Mouse (Mus musculus): ENCODE data around the gene Rhoh. TPM values are rescaled to one million over a fixed set of nuclear protein-coding genes. Genes with fewer than 3 reads are reported as not detected.

The Rhoh gene
- 0.70 and 1.0 TPM in 2 replicates for polyA plus RNA-seq (2012; rRNA removed)

DNA sequence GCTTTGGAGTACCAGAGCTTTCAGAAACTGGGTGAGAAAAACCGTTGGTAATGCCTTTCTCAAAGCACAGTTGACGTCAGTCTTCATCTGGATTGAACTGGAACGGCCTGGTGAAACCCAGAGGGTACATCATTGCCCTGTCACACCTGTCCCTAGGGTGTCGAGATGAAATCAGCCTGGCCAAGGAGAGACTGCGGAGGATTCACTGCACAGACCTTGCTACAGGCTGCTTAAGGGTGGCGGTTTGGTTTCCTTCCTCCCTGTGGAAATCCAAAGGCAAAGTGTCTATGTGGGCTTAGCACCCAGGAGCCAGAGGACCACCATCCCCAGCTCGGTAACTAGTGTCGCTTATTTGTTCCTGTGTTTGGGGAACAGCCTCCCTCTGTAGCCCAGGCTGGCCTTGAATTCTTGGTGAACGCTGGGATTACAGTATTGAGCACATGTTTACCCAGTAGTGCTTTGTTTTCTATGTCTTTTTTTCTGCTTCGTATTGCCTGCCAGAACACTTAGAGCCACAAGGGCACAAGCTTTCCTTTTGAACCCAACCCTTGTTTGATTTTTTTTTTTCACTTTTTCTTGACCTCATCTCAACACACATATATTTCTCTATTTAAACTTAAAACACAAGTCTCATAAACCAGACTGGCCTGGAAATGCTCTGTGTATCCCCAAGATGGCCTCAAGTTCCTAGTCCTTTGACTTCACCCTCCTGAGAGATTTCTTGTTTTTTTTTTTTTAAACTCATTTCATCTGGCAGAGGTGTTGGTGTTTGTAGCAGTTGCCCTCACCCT, at the start of gene Rhoh:
TSS of gene Rhoh (plus strand) at position 60 of the 791 bp plus-strand sequence.
- DNase-seq (ENCODE audit: low read depth) = no peak

DNA sequence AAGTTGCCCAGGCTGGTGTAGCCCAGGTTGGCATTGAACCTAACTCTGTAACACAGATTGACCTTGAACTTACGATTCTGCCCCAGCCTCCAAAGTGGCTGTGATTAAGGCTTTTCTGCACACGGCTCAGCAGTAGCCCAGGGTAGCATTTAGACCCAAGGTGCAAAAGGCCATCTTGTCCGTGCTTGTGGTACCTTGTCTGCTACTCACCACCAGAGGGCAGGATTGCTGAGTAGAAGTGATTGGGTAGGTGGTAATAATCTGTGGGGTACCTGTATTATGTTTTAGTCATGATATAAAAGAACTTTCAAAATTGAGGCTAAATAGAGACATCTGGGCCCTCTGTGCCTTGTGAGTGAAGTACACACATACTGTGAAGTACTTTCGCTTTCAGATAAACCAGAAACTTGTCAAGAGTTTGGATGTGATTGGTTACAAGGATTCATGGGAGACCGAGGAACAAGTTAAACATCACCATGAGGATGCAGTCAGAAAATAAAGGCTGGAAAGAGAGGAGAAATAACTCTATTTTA, 37.3 kb upstream of the Rhoh start:
- no peak for DNase-seq (ENCODE audit: low read depth)

DNA sequence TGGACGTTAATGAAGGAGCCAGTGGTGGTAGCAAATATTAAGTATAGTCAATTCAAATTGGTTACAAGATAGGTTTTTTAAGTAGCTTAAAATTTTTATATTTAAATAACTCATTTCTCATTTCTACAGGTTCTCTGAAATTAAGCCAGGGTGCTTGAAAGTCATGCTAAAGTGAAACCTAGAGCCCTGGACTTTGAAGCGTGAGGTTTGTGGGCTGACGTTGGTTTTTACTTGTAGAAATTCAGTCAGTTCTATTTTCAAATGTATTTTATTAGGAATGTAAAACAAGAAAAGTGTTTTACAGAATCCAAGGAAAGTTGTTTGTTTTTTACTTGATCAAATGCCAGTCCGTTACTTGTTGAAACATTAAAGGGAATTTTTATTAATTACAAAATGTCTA, 34.5 kb upstream of the Rhoh start:
- DNase-seq (ENCODE audit: low read depth) = no peak

DNA sequence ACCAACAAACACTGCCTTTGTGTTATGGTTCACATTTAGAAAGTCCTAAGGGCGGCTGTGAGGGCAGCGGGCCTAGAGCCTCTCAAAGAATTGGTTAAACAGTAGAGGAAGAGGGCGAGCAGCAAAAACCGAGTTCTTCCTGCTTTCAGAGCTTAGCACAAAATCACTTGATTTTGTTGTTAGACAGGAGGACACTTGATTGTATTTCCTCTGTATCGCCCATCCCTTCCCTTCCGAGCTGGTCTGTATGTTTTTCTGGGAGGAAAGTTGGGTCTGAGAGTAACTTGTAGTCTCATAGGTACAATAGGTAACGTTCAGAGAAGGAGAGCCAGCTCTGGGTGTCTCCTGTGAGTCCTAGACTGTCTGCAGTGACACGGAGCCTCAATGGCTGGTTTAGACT, 33.9 kb upstream of the Rhoh start:
- no peak for DNase-seq (ENCODE audit: low read depth)

DNA sequence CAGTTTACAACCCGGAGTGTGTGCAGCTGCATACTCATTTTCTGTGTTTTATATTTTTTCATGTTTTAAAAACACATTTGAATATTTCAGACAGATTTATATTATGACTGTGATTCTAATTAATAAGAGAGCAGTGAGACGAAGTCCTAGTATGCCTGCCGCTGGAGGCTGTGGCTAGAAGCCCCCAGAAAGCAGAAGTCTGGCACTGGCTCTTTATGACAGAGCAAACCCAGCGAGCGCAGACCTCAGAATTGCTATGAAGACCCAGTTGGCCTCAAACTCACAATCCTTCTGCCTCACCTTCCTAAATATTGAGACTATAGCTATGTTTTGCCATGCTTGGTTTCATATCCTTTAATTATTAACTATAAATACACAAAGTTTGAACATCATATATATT, 32.8 kb upstream of the Rhoh start:
- DNase-seq (ENCODE audit: low read depth) = no peak

DNA sequence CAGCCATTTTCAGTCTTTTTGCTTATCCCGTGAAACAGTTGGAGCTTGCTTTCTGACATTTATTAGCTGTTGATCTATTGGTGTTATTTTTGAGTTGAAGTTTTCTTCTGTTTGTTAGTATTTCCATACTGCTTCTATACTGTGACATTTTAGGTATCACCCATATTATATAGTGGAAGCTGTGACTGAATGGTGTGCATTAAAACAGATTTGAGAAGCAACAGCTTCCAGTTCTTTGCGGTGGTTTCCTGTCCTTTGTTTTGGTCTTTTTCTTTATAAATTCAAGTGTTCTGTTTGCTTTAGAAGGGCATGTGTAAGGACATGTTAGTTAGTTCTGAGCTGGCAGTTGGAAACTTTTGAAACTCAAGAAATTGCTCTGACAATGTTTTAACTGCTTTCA, 32.0 kb upstream of the Rhoh start:
- no peak for DNase-seq (ENCODE audit: low read depth)

DNA sequence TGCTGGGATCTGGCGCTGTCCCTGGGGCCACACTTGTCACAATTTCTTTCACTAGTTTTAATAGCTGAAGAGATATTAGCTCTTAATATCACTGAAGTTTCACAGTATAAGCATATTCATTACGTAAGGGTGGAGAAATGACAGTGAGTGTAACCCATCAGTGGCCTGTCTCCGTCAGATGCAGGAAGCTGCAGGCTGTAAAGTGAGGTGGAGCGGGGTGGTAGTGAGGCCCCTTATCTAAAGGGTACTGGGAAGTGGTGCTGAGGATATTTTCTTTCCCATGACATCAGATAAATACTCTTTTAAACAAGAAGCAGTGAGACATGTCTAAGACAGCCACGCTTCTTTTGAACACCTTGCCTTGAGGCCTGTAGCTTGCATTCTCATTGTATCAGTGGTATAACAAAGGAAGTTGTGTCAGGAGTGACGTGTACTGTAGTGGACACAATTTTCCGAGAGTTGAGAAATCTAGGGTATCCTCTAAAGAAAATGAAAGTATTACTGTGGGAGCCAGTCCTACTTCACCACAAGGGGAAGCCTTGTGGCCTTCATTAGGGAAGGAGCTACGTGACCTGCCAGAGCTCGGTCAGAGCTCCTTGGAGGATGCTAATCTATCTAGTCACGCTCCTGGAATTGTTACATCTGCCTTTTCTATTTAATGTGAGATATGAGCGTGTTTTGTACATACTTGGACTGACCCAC, 28.9 kb upstream of the Rhoh start:
- DNase-seq (ENCODE audit: low read depth) = no peak

DNA sequence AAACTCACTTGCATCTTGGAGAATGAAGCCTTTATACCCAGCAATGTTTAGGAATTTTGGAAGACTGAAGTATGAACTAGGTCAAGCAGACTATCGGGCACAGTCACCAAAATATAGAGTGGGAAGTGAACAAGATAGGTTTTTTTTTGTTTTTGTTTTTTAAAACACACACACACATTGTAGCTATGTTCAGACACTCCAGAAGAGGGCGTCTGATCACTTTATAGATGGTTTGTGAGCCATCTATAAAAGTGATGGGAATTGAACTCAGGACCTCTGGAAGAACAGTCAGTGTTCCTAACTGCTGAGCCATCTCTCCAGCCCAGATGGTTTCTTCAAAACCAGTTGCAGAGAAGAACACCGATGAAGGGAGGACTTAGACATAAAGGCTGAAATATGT, 27.9 kb upstream of the Rhoh start:
- DNase-seq (ENCODE audit: low read depth) = no peak

DNA sequence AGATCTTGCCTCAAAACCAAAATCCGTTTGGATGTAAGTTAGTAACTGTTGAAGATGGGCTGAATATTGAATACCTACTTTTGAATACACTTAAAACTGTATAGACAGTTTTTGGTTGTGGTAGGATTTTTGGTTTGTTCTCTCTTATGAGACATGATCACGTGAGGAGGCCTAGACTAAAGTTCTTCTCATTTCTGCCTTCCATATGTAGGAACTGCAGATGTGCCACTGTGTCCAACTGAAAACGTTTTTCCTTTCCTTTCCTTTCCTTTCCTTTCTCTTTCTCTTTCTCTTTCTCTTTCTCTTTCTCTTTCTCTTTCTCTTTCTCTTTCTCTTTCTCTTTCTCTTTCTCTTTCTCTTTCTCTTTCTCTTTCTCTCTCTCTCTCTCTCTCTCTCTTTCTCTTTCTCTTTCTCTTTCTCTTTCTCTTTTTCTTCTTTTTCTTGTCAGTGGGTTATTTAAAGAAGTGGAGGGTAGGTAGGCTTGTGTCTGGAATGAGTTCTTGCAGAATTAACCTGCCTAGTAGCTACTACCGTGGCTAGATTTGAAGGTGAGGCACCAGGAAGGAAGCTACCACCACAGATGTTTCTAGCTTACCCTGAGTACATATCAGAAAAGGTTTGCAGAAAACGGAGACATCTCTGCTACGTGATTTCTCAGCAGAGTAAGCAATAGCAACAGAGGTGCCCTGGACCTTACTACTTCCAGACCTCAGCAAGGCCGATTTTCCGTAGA, 27.1 kb upstream of the Rhoh start:
- no peak for DNase-seq (ENCODE audit: low read depth)

DNA sequence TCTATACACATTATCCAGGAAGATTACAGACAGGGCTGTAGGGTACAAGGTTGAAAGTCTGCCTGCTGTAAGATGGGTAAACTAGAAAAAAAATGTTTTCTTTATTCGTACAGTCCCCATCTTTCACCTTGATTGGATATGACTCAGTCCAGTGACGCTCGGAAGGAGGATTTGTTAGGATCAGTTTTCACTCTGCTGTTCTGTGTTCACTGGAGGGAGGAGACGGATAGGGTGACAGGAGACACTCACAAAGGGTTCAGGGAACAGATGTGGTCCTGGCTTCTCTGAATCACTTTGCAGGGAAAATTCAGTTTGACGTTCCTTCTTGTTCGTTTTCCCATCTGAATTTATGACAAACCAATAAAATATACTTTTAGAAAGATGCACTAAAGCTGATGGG, 23.0 kb upstream of the Rhoh start:
- no peak for DNase-seq (ENCODE audit: low read depth)

DNA sequence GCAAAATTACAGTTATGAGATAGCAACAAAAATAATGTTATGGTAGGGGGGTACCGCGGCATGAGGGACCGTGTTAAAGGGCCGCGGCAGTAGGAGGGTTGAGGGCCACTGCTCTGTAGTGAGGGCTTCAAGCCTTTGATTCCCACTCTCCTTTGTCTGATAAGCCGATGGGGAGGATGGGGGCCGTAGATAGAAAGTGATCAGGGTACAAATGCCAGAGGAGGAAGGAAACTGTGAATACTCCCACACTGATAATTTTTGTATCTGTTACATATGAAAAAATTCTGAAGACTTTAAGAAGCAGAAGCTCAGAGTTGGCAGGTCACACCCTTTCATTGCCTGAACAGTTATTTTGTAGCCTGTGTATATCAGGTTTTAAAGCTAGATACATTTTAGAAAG, 18.1 kb upstream of the Rhoh start:
- DNase-seq (ENCODE audit: low read depth) = no peak

DNA sequence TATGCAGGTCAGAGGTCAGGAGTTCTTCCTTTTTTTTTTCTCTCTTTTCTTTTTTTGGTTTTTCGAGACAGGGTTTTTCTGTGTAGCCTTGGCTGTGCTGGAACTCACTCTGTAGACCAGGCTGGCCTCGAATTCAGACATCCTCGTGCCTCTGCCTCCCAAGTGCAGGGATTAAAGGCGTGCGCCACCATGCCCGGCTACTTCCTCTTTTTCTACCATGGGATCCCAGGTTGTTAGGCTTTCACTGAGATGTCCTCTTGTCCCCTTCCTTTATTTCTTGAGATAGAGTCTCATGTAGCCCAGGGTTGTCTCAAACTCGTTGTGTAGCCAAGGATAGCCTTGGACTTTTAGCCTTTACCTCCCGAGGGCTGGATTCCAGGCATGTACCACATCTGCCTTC, 14.5 kb upstream of the Rhoh start:
- no peak for DNase-seq (ENCODE audit: low read depth)

DNA sequence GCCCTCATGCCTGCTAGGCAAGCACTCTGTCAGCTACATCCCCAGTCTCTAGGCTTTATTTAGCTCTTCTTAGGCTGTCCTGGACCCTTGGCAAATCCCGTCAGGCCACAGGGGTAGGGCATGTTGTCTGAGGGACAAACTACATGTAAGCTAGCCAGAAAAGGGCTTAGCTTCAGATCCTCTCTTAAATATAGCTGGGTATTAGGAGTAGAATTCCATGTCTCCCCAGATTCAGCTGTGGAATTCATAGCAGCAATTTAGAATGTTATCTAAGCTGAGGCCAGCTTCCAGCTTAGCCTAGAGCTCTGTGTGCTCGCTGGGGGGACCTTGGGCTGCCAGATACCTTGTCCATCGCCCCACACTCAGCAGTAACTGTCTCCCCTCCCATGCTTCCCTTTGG, 14.1 kb upstream of the Rhoh start:
- no peak for DNase-seq (ENCODE audit: low read depth)

DNA sequence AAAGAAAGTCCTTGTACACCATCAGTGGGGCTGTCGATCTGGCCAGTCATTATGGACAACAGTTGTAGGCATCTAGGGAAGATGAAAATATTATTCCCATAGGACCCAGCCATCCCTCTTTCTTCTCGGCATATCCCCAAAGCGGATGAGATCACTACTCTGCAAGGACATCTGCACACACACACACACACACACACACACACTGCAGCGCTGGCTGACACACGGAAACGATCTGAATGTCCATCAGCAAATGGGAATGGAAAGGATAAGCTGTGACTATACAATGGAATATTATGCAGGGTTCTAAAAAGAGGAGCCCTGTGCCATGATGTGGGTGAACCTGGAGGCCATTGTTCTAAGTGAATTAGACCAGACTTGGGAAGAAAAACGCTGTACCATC, 13.4 kb upstream of the Rhoh start:
- DNase-seq (ENCODE audit: low read depth) = no peak

DNA sequence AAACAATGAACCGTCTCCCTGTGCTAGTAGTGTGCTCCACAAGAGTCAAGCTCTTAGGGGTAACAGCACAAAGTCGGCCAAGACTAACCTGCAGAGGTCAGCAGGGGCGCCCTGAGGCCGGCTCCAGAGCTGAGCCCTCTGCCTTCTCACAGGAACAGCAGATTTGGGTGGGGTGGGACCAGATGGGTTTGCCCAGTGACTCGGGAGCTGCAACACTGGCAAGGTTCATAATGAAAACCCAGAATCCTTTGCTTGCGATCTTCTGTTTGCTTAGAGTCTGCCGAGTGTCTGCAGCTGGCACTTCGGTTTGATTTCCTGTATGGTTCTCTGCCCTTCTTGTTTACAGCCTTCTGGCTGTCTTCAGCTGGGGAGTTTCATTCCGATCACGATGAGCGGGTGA, 10.2 kb upstream of the Rhoh start:
- no peak for DNase-seq (ENCODE audit: low read depth)

DNA sequence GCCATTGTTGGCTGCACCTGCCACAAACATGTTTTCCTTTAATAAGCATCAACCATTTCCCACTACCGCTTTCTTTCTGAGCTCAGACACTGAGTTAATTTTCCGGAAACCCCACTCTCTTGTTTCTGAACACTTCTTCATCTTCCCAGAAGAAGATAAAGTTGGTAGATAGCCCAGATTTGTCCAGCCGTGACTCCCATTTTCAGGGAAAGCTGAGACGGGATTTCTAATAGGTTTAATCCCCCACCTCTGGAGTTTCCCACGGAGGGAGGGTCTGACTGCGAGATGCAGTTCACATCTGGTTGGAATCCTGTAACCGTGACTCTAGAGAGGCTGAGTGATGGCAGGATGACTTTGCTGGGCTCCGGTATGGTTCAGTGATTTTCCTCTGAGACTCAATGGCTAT, 6.2 kb upstream of the Rhoh start:
- DNase-seq (ENCODE audit: low read depth) = no peak

DNA sequence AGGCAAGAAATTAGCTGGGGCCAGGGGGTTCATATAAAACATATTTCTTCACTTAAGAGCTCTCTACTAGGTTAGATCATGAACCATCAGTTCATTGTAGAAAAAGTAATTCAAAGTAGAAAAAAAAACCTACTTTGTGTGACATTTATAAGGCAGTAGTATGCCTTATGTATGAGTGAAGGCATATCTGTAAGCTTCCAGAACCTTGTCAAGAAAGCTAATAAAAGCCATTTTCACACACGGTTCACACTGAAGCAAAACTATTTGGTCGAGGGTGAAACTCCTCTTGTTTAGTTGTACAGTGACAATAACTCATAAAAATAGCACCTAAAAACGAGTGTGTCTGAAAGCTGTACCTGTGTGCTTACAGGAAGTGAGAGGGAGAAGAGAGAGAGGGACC, 5.4 kb upstream of the Rhoh start:
- no peak for DNase-seq (ENCODE audit: low read depth)

DNA sequence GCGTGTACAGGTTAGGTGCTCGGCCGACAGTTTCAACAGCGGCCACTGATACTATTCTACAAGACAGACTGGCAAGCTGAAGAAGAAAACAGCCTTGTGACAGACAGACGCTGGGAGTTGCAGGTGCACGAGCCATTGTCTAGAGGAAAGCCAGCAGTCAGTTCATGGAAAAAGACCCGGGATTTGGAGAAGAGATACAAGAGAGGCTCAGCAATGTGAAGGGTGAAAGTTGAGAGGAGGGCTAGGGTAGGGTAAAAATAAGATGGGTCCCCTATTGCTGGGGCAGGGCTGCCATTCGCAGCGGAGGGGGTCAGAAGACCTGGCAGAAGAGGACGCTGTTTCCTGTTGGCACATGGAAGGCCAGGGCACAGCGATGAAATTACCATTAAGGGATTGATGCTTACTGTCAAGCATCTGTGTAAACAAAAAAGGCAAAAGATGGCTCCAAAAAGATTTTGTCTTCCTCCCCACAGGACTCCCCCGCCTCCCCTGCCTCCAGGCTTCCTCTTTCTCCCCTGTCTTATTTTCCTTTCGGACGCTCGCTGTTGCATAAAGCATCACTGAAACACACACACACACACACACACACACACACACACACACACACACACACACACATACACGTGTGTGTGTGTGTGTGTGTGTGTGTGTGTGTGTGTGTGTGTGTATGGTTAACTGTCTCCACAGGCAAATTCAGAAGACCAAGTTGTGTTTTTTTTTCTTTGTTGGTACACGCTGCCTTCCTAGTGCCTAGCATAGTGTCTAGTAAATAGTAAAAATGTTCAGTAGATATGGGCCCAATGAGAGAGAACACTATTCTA, 4.2 kb upstream of the Rhoh start:
- no peak for DNase-seq (ENCODE audit: low read depth)

DNA sequence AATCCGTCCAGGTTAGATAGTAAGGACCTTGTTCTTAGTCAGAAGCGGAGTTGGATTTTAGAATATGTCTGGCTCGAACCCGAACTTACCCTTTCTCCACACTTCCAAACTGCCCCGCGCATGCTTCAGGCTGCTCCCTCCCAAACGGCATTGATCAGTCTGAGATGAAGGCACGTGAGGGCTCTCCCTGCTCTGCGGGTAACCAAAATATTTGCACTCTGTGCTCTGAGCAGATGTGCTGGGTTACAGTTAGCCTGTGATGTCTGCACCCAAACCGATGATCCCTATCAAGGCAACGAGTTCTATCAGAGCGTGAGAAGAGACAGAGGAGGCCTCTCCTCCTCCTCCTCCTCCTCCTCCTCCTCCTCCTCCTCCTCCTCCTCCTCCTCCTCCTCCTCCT, 3.1 kb upstream of the Rhoh start:
- no peak for DNase-seq (ENCODE audit: low read depth)

DNA sequence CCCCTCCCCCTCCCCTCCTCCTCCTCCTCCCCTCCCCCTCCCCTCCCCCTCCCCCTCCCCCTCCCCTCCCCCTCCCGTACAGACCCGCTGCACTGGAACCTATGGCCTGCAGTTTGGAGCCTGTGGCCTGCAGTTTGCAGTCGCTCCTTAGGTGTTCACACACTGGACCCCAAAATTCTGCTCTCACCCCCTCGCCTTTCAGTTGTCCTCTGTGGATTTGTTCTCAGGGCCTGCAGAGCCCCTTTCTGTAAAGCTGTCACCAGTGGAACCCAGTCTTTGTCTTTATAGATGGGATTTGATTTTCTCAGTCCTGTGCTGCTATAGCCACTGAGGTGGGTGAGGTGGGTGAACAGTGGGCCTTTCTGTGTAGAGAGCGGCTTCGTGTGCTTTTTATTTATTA, 2.7 kb upstream of the Rhoh start:
- no peak for DNase-seq (ENCODE audit: low read depth)

DNA sequence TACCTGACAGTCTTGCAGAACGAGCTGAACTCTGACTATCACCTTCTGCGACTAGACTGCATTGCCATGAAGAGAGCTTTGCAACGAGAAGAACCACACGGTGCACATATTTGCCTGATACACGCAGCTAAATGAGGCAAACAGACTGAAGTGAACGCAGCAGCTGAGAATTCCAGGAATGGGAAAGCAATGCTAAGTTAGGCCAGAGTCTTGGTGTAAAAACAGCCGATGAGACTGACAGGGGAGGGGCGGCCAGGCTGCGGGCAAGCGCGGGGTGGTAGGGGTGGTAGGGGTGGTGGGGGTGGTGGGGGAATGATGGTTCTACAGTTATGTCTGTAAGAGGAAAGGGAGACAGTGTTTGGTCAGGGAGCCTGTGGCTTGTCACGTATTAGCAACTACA, 2.1 kb upstream of the Rhoh start:
- no peak for DNase-seq (ENCODE audit: low read depth)

DNA sequence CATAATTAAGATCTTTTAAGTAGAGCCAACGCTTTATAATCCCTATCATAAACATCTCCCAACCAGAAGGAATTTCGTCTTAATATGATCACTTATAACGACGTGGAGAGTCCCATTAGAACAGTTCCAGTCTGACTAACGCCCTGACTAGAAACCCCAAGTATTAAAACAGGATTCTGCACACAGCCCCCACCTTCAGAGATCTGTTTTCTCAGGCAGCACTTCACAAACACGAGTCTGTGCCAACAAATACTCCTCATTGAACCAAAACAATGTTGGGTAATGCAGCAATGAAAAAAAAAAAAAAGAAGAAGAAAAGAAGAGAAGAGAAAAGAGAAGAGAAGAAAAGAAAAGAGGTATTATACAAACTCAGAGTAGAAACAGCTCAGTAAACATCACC, 1.6 kb upstream of the Rhoh start:
- DNase-seq (ENCODE audit: low read depth) = no peak
